Mouse (Mus musculus): ENCODE data around the gene Taar6. TPM values are rescaled to one million over a fixed set of nuclear protein-coding genes. Genes with fewer than 3 reads are reported as not detected.

Gene Taar6
- not detected in 2 replicates for polyA plus RNA-seq (2015; fragmentation: Nextera tagmentation; extraction: Ambion mirVana)

DNA sequence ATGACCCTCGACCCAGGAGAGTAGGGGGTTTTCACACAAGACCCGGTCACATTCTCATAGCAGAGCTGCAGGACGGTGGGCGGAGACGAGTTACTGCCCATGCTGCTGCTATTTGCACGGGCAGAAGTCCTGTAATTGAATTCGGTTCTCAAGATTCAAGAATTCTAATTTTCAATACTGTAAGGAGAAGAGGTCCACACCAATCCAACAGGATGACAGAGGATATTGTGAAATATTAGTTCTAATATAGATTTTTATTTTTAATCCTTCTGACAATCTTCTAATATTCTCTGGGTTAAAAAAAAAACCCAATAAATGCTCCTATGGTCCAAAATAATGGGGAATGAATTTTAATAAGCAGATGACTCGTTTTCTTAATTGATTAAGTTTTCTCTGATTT lies at the start of gene Taar6:
Taar6 (minus strand) TSS at position 101 of the 400 bp plus-strand sequence.
- no peaks in the 10 kb centered on the region; the same call in 1 of the 2 replicates for H3K9me3 ChIP-seq (replicated peaks; ENCODE audit: control insufficient read depth, low read length, poor library complexity, severe bottlenecking)
- ATAC-seq = no peak
- no peak within 1 kb of the TSS for H3K27ac ChIP-seq (ENCODE audit: low read length)
- H3K4me1 ChIP-seq (ENCODE audit: control insufficient read depth, insufficient read depth, low read length) = no peaks in the 10 kb centered on the region
- H3K9ac ChIP-seq (ENCODE audit: low read depth, low read length) = no peak within 1 kb of the TSS
- no peaks in the 10 kb centered on the region for H3K27me3 ChIP-seq (ENCODE audit: control insufficient read depth, insufficient read depth, low read depth, low read length)
- H3K4me2 ChIP-seq (ENCODE audit: low read length) = no peak within 1 kb of the TSS
- 78% methylated on average over 8 of the region's 8 CpGs for WGBS
- H3K4me3 ChIP-seq (ENCODE audit: low read depth, low read length) = no peak within 1 kb of the TSS
- H3K36me3 ChIP-seq (ENCODE audit: control insufficient read depth, insufficient read depth, low read length) = no peaks in the 10 kb centered on the region

DNA sequence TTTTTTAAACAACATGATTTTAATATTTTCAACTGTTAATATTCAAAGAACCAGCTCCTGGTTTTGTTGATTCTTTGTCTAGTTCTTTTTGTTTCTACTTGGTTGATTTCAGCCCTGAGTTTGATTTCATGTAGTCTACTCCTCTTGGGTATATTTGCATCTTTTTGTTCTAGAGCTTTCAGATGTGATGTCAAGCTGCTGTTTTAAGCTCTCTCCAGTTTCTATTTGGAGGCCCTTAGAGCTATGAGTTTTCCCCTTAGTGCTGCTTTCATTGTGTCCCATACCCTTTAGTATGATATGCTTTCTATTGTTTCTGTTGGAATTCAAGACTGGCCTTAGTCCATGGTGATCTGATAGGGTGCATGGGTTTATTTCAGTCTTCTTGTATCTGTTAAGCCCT lies 45.9 kb upstream of the Taar6 start:
- no peak overlapping the region for H3K4me3 ChIP-seq (ENCODE audit: low read depth, low read length)
- H3K36me3 ChIP-seq (ENCODE audit: control insufficient read depth, insufficient read depth, low read length) = no peaks in the 10 kb centered on the region
- no peaks in the 10 kb centered on the region for H3K4me1 ChIP-seq (ENCODE audit: control insufficient read depth, insufficient read depth, low read length)
- no peaks in the 10 kb centered on the region for H3K27me3 ChIP-seq (ENCODE audit: control insufficient read depth, insufficient read depth, low read depth, low read length)
- H3K9me3 ChIP-seq (replicated peaks; ENCODE audit: control insufficient read depth, low read length, poor library complexity, severe bottlenecking) = no peaks in the 10 kb centered on the region
- H3K27ac ChIP-seq (ENCODE audit: low read length) = no peak overlapping the region
- H3K9ac ChIP-seq (ENCODE audit: low read depth, low read length) = no peak overlapping the region
- H3K4me2 ChIP-seq (ENCODE audit: low read length) = no peak overlapping the region
- ATAC-seq = no peak

DNA sequence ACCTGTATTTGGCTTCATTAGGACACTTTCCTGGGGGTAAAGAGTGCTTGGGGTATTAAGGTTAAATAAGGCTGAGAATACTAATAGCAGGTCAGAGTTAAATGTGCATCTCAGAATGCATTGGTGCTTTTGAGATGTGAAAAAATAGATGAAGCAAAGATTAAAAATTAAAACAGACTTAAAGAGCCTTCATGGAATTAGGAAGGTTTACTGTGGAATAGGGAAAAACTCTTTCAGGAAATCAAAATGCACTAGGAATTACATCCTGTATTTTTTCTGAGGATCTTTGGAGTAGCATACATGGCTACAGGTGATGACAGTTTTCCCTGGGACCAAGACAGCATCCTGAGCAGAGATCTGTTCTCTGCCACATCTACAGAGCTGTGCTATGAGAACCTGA lies 41.5 kb upstream of the Taar6 start, which contains the start of gene Taar7d:
Taar7d (plus strand) TSS at position 301 of the 400 bp plus-strand sequence.
- Histone ChIP-seq H3K36me3 (ENCODE audit: control insufficient read depth, insufficient read depth, low read length) (no peaks in the 10 kb centered on the region), H3K27me3 (ENCODE audit: control insufficient read depth, insufficient read depth, low read depth, low read length) (no peaks in the 10 kb centered on the region), H3K4me2 (ENCODE audit: low read length) (no peak within 1 kb of the TSS), H3K4me3 (ENCODE audit: low read depth, low read length) (no peak within 1 kb of the TSS), H3K27ac (ENCODE audit: low read length) (no peak within 1 kb of the TSS), H3K9ac (ENCODE audit: low read depth, low read length) (no peak within 1 kb of the TSS), H3K9me3 (replicated peaks; ENCODE audit: control insufficient read depth, low read length, poor library complexity, severe bottlenecking) (no peaks in the 10 kb centered on the region), H3K4me1 (ENCODE audit: control insufficient read depth, insufficient read depth, low read length) (no peaks in the 10 kb centered on the region)
- no peak for ATAC-seq

DNA sequence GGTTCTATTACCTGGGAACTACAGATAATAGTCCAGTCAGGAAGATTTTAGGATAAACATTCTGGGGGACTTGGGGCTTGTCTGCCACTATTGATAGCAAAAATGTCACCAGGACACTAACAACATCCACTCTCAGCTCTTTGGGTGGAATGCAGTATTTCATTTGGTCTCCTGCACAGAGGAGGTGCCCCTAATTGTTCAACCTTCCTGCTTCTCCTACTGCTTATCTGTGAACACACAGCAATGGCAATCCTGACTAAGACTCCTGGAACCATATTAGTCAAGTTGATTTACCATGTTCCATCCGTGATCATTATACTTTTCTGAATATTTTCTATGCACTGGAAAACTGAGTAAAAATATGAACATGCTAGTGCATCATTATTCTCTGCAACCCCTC lies 22.7 kb upstream of the Taar6 start:
- ATAC-seq = no peak
- Histone ChIP-seq H3K27me3 (ENCODE audit: control insufficient read depth, insufficient read depth, low read depth, low read length) (no peaks in the 10 kb centered on the region), H3K4me2 (ENCODE audit: low read length) (no peak overlapping the region), H3K9ac (ENCODE audit: low read depth, low read length) (no peak overlapping the region), H3K9me3 (replicated peaks; ENCODE audit: control insufficient read depth, low read length, poor library complexity, severe bottlenecking) (no peaks in the 10 kb centered on the region), H3K27ac (ENCODE audit: low read length) (no peak overlapping the region), H3K4me1 (ENCODE audit: control insufficient read depth, insufficient read depth, low read length) (no peaks in the 10 kb centered on the region), H3K4me3 (ENCODE audit: low read depth, low read length) (no peak overlapping the region), H3K36me3 (ENCODE audit: control insufficient read depth, insufficient read depth, low read length) (no peaks in the 10 kb centered on the region)
- 97% methylated on average over 1 of the region's 1 CpGs for WGBS

DNA sequence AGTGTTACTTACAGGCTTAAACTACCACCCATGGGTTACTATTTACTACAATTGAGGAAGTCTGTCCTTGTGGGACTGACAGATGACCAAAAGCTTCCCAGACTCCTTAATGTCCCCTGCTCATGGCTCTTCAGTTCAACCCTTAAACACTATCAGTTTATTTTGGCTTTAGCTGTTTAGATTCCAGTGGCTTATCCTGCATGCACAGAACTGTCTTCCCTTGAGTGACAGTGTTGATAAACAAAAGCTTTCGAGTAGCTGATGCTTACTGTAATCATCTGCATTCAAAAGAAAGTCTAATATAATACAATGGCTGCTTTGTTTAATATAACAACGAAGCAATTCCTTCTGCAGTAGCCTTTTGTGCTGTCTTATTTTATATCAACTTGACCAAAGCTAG lies 21.6 kb upstream of the Taar6 start:
- 66% methylated on average over 2 of the region's 2 CpGs for WGBS

DNA sequence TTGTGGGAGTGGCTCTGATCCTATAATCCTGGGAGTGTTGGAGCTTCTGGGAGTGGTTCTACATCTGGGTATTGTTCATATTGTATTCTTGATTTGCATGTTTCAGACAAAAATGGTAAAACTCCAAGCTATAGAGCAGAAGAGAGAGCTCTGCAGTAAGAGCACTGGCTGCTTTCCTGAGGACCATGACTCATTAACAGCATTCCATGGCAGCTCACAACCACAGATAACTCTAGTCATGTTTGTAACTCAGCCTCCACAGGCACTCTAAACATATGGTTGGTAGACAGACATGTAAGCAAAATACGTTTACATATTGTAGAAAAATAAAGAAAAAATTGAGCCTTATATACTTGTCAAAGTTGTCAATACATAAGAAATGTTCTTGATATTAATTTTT lies 21.0 kb upstream of the Taar6 start:
- no peak overlapping the region for H3K4me3 ChIP-seq (ENCODE audit: low read depth, low read length)
- H3K36me3 ChIP-seq (ENCODE audit: control insufficient read depth, insufficient read depth, low read length) = no peaks in the 10 kb centered on the region
- no peaks in the 10 kb centered on the region for H3K9me3 ChIP-seq (replicated peaks; ENCODE audit: control insufficient read depth, low read length, poor library complexity, severe bottlenecking)
- H3K27me3 ChIP-seq (ENCODE audit: control insufficient read depth, insufficient read depth, low read depth, low read length) = no peaks in the 10 kb centered on the region
- WGBS = 82% methylated on average over 1 of the region's 1 CpGs
- H3K4me2 ChIP-seq (ENCODE audit: low read length) = no peak overlapping the region
- no peak overlapping the region for H3K27ac ChIP-seq (ENCODE audit: low read length)
- ATAC-seq = no peak
- H3K9ac ChIP-seq (ENCODE audit: low read depth, low read length) = no peak overlapping the region
- no peaks in the 10 kb centered on the region for H3K4me1 ChIP-seq (ENCODE audit: control insufficient read depth, insufficient read depth, low read length)

More for the DNA sequence above, 21.6 kb upstream of the Taar6 start:
- H3K27me3 ChIP-seq (ENCODE audit: control insufficient read depth, insufficient read depth, low read depth, low read length) = no peaks in the 10 kb centered on the region
- H3K27ac ChIP-seq (ENCODE audit: low read length) = no peak overlapping the region
- no peaks in the 10 kb centered on the region for H3K9me3 ChIP-seq (replicated peaks; ENCODE audit: control insufficient read depth, low read length, poor library complexity, severe bottlenecking)
- no peaks in the 10 kb centered on the region for H3K4me1 ChIP-seq (ENCODE audit: control insufficient read depth, insufficient read depth, low read length)
- H3K9ac ChIP-seq (ENCODE audit: low read depth, low read length) = no peak overlapping the region
- H3K36me3 ChIP-seq (ENCODE audit: control insufficient read depth, insufficient read depth, low read length) = no peaks in the 10 kb centered on the region
- no peak overlapping the region for H3K4me3 ChIP-seq (ENCODE audit: low read depth, low read length)
- ATAC-seq = no peak
- no peak overlapping the region for H3K4me2 ChIP-seq (ENCODE audit: low read length)

DNA sequence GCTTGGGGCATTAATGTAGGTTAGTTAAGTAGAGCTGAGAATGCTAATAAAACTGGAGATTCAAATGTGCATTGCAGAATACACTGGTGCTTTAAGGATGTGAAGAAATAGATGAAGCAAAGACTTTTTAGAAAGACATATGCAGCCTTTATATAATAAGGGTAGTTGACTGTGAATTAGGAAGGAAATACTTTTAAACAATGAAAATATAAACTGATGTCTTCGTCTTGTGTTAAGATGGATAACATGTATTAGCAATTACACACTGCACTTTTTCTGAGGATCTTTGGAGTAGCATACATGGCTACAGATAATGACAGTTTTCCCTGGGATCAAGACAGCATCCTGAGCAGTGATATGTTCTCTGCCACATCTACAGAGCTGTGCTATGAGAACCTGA lies 14.2 kb upstream of the Taar6 start, which contains the start of gene Taar7b:
Taar7b (plus strand) TSS at position 301 of the 400 bp plus-strand sequence.
- Histone ChIP-seq H3K9ac (ENCODE audit: low read depth, low read length) (no peak within 1 kb of the TSS), H3K36me3 (ENCODE audit: control insufficient read depth, insufficient read depth, low read length) (no peaks in the 10 kb centered on the region), H3K4me1 (ENCODE audit: control insufficient read depth, insufficient read depth, low read length) (no peaks in the 10 kb centered on the region), H3K27ac (ENCODE audit: low read length) (no peak within 1 kb of the TSS), H3K9me3 (replicated peaks; ENCODE audit: control insufficient read depth, low read length, poor library complexity, severe bottlenecking) (no peaks in the 10 kb centered on the region), H3K27me3 (ENCODE audit: control insufficient read depth, insufficient read depth, low read depth, low read length) (no peaks in the 10 kb centered on the region), H3K4me3 (ENCODE audit: low read depth, low read length) (no peak within 1 kb of the TSS), H3K4me2 (ENCODE audit: low read length) (no peak within 1 kb of the TSS)
- 91% methylated on average over 1 of the region's 1 CpGs for WGBS
- no peak for ATAC-seq

DNA sequence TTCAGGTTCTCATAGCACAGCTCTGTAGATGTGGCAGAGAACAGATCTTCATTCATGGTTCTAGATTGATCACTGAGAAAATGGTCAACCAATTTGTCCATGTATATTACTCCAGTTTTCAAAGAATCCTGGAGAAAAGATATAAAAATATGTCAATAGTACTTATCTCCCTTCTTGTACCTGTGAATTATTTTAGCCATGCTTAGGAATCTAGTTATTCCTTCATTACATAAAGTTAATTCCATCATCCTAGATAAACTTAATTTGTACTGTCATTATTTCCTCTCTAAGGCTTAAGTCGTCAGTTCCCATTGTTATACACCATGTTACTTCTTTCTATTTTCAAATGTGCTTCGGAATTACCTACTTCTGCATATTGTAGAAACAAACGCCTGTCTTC lies 7.9 kb upstream of the Taar6 start, which contains the start of gene Taar7a:
Taar7a (minus strand) TSS at position 101 of the 400 bp plus-strand sequence.
- no peak for ATAC-seq
- H3K9ac ChIP-seq (ENCODE audit: low read depth, low read length) = no peak within 1 kb of the TSS
- H3K27me3 ChIP-seq (ENCODE audit: control insufficient read depth, insufficient read depth, low read depth, low read length) = no peaks in the 10 kb centered on the region
- no peaks in the 10 kb centered on the region for H3K4me1 ChIP-seq (ENCODE audit: control insufficient read depth, insufficient read depth, low read length)
- H3K36me3 ChIP-seq (ENCODE audit: control insufficient read depth, insufficient read depth, low read length) = no peaks in the 10 kb centered on the region
- WGBS = 76% methylated on average over 3 of the region's 3 CpGs
- no peak within 1 kb of the TSS for H3K4me3 ChIP-seq (ENCODE audit: low read depth, low read length)
- H3K27ac ChIP-seq (ENCODE audit: low read length) = no peak within 1 kb of the TSS
- no peaks in the 10 kb centered on the region; the same call in 1 of the 2 replicates for H3K9me3 ChIP-seq (replicated peaks; ENCODE audit: control insufficient read depth, low read length, poor library complexity, severe bottlenecking)
- H3K4me2 ChIP-seq (ENCODE audit: low read length) = no peak within 1 kb of the TSS

DNA sequence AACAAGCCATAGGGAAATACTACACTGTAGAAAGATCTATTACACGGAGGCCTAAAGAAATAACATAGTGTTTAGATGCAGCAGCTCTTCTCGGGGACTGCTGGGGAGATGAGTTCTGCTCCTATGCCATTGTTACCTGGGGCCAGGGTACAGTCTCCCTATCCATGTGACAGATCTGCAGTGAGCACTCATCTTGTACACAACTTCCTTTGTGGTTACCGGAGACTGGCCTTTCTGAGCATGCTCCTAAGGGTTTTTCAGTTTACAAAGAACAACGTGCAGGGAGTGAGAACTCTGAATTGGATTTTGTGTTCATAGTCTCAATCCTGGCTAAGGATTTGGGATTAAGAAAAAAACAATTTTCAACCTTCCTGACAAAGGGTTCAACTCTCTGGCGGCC lies 973 bp upstream of the Taar6 start:
- 76% methylated on average over 5 of the region's 5 CpGs for WGBS
- Histone ChIP-seq H3K27ac (ENCODE audit: low read length) (no peak overlapping the region), H3K36me3 (ENCODE audit: control insufficient read depth, insufficient read depth, low read length) (no peaks in the 10 kb centered on the region), H3K4me2 (ENCODE audit: low read length) (no peak overlapping the region), H3K27me3 (ENCODE audit: control insufficient read depth, insufficient read depth, low read depth, low read length) (no peaks in the 10 kb centered on the region), H3K9ac (ENCODE audit: low read depth, low read length) (no peak overlapping the region), H3K4me1 (ENCODE audit: control insufficient read depth, insufficient read depth, low read length) (no peaks in the 10 kb centered on the region), H3K9me3 (replicated peaks; ENCODE audit: control insufficient read depth, low read length, poor library complexity, severe bottlenecking) (no peaks in the 10 kb centered on the region; the same call in 1 of the 2 replicates), H3K4me3 (ENCODE audit: low read depth, low read length) (no peak overlapping the region)
- no peak for ATAC-seq
